Mouse (Mus musculus) R1 (cell line): ENCODE measurements around the gene Dgcr6.
A peak's percentile ranks its signal among the peaks of the same experiment; 100 is the strongest.

Experiments
- DNase-seq: peaks from one replicate; pipeline ENCODE4 v3.0.0-alpha.2; 2018; ENCODE audit warnings: low read depth, low spot score

Dgcr6 gene

GRCm38 (mm10) chr16:18118285-18118684 lies 65.6 kb downstream of the Dgcr6 start:
- DNase-seq, result no peak

DNA sequence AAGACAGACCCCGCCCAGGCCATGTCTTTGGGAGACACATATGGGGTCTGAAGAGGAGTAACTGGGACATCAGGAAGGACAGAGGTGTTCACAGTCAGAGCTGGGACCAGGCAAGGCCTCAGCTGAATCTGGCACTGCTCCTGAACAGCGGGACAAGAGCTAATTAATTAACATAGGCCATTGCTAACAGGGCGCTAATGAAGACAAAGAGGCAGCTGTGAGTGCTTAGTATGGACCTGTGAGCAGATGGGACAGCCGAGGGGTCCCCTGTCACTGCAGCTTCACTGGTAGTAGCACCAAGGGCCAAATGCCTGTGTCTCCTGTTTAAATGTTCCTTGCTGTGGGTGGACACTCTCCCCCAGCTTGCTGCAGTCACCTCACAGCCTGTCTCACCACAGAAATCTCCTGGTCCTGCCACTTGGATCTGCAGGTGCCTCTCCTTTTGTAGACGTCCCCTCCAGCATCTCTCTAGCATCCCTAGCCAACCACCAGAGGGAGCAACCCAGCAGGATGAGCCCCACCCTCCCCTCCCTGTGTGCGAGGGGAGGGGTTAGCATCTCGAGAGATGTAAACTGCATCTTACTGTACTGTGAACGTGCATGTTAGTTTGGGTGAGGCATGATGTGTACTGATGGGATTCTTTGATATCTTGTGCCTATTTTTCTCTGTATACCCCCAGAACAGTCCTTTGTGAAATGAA lies 66.5 kb downstream of the Dgcr6 start:
- DNase-seq, result peak; percentile 77
